Mouse (Mus musculus): ENCODE data around the gene Extl2.

DNA sequence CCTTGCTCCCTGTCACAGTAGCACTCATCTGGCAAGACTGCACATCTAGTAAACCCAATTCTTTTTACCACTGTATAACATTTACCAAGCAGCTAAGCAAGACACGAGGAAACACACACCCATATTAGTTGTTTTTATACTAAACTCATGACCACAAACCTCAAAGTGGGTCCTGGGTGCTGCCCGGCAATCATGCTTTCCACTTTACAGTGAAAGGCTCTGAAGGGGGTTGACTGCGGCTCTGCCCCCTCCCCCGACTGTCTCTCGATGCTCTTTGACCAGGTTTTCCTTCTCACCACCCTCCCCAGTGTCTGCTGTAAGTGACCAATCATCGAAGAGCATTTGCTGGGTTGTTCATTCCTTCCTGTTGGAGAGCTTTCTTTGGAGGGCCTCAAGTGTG is 33.0 kb upstream of the Extl2 start:
- TF ChIP-seq CTCF (IDR thresholded peaks at IDR 0.05; ENCODE audit: borderline replicate concordance, control insufficient read depth, extremely low read depth, insufficient read depth, low read length, poor library complexity) (no peak), POLR2A (IDR thresholded peaks at IDR 0.05; ENCODE audit: control insufficient read depth, extremely low read depth, insufficient read depth, low read length, poor library complexity) (no peak)
